Mouse (Mus musculus) kidney, adult 2 months (tissue): ENCODE measurements around the gene Ctsf. TPM values are rescaled to one million over a fixed set of nuclear protein-coding genes. Genes with fewer than 3 reads are reported as not detected.
"Not testable (repeated sequence)": the region's sequence is repeated elsewhere in the genome, so short reads cannot be mapped to it uniquely, and the experiment has no call there.

Experiments
- DNase-seq: peaks from one replicate; pipeline ENCODE4 v3.0.0; 2021
- H3K27ac ChIP-seq: fragments of 200-500 bp; 2 replicates; pipeline ENCODE4 v1.5.1; 2012; ENCODE audit warnings: low read depth, low read length, control low read depth, inconsistent platforms; ENCODE audit not compliant: insufficient read depth
- H3K27me3 ChIP-seq: fragments of 200-500 bp; replicated peaks from 2 replicates; pipeline ENCODE4 v1.6.1; 2012; ENCODE audit warnings: mild to moderate bottlenecking, moderate library complexity, low read length, inconsistent platforms; ENCODE audit not compliant: control insufficient read depth, insufficient read depth
- H3K36me3 ChIP-seq: fragments of 200-500 bp; 2 replicates; pipeline ENCODE4 v1.6.1; 2012; ENCODE audit warnings: mild to moderate bottlenecking, moderate library complexity, low read length, inconsistent platforms; ENCODE audit not compliant: control insufficient read depth, insufficient read depth
- H3K4me1 ChIP-seq: fragments of 200-500 bp; 2 replicates; pipeline ENCODE4 v1.6.1; 2011; ENCODE audit warnings: low read length; ENCODE audit not compliant: control insufficient read depth, insufficient read depth
- H3K4me3 ChIP-seq: fragments of 200-500 bp; 2 replicates; pipeline ENCODE4 v1.5.1; 2011; ENCODE audit warnings: mild to moderate bottlenecking, low read depth, low read length, control low read depth; ENCODE audit not compliant: insufficient read depth
- CTCF ChIP-seq: fragments of 200-500 bp; conservative IDR thresholded peaks from 2 replicates; pipeline ENCODE4 v1.5.1; 2011; ENCODE audit warnings: low read depth, mild to moderate bottlenecking, control low read depth, low read length, moderate library complexity, mixed read lengths; ENCODE audit not compliant: insufficient read depth, insufficient read length
- POLR2A ChIP-seq: fragments of 200-500 bp; IDR thresholded peaks from one replicate; pipeline ENCODE4 v1.6.1; 2011; ENCODE audit warnings: low read depth, low read length, control low read depth
- WGBS: fragments of 180-500 bp; shearing (Covaris S2); methylation state at CpG from one replicate; pipeline ENCODE4 v1.1.7; 2018; 5-methylcytosine and 5-hydroxymethylcytosine counted together
- polyA plus RNA-seq: library from polyadenylated mRNA; depleted of rRNA; stranded (reverse); fragments of >200 nt; gene quantifications from 2 replicates; pipeline ENCODE4 v1.2.3, GENCODE M21; 2012

Gene Ctsf
- polyA plus RNA-seq, 1 experiment, result 150 TPM

GRCm38 (mm10) chr19:4849800-4850199 is 5.1 kb upstream of the Ctsf start:
- Histone ChIP-seq H3K27me3 (no peaks in the 10 kb centered on the region), H3K4me1 (peaks cover 4% of the 10 kb centered on the region; the same call in 1 of the 2 replicates), H3K4me3 (no peak overlapping the region), H3K36me3 (no peaks in the 10 kb centered on the region), H3K27ac (no peak overlapping the region)
- WGBS, result 76% methylated on average over 4 of the region's 4 CpGs
- DNase-seq, result no peak
- TF ChIP-seq CTCF (no peak), POLR2A (no peak)

- Histone ChIP-seq H3K4me1 (peaks cover 4% of the 10 kb centered on the region; the same call in 1 of the 2 replicates), H3K4me3 (no peak overlapping the region), H3K27me3 (no peaks in the 10 kb centered on the region), H3K27ac (no peak overlapping the region), H3K36me3 (no peaks in the 10 kb centered on the region)
- DNase-seq, result no peak
- TF ChIP-seq POLR2A (no peak), CTCF (no peak)
- WGBS, result 59% methylated on average over 5 of the region's 5 CpGs
Observed at GRCm38 (mm10) chr19:4850281-4850680, 4.6 kb upstream of the Ctsf start.

GRCm38 (mm10) chr19:4855470-4855820 is 515 bp downstream of the Ctsf start:
- 3% methylated on average over 14 of the region's 14 CpGs for WGBS
- DNase-seq, result no peak
- H3K4me3 ChIP-seq, result peak overlapping the region; percentile 71
- TF ChIP-seq POLR2A (no peak), CTCF (no peak)
- peak overlapping the region; percentile 37 for H3K27ac ChIP-seq
- H3K4me1 ChIP-seq, result peaks cover 10% of the 10 kb centered on the region; the same call in 1 of the 2 replicates
- H3K36me3 ChIP-seq, result no peaks in the 10 kb centered on the region; the same call in 1 of the 2 replicates
- H3K27me3 ChIP-seq, result no peaks in the 10 kb centered on the region

- no peaks in the 10 kb centered on the region for H3K27me3 ChIP-seq
- DNase-seq, result no peak
- peaks cover 10% of the 10 kb centered on the region; the same call in 1 of the 2 replicates for H3K4me1 ChIP-seq
- H3K27ac ChIP-seq, result no peak overlapping the region
- 83% methylated on average over 4 of the region's 4 CpGs for WGBS
- no peaks in the 10 kb centered on the region; the same call in 1 of the 2 replicates for H3K36me3 ChIP-seq
- peak overlapping the region; percentile 71; the same call in 1 of the 2 replicates for H3K4me3 ChIP-seq
- TF ChIP-seq POLR2A (no peak), CTCF (no peak)
Observed at GRCm38 (mm10) chr19:4855951-4856350, 1.0 kb downstream of the Ctsf start.

- TF ChIP-seq CTCF, result no peak
- no peak for TF ChIP-seq POLR2A
- 74% methylated on average over 6 of the region's 6 CpGs for WGBS
- no peaks in the 10 kb centered on the region; the same call in 1 of the 2 replicates for H3K36me3 ChIP-seq
Observed at GRCm38 (mm10) chr19:4859081-4859480, 4.2 kb downstream of the Ctsf start.

GRCm38 (mm10) chr19:4863048-4863447 is 8.1 kb downstream of the Ctsf start:
- no peak for DNase-seq
- no peaks in the 10 kb centered on the region; the same call in 1 of the 2 replicates for H3K36me3 ChIP-seq
- H3K27ac ChIP-seq, result no peak overlapping the region
- no peaks in the 10 kb centered on the region for H3K27me3 ChIP-seq
- TF ChIP-seq POLR2A, result no peak
- TF ChIP-seq CTCF, result no peak
- H3K4me3 ChIP-seq, result no peak overlapping the region
- no peaks in the 10 kb centered on the region for H3K4me1 ChIP-seq
- WGBS, result 59% methylated on average over 6 of the region's 6 CpGs

More at GRCm38 (mm10) chr19:4859081-4859480, 4.2 kb downstream of the Ctsf start:
- no peak for DNase-seq
- Histone ChIP-seq H3K27ac (no peak overlapping the region), H3K4me3 (no peak overlapping the region), H3K4me1 (peaks cover 10% of the 10 kb centered on the region; the same call in 1 of the 2 replicates), H3K27me3 (no peaks in the 10 kb centered on the region)

- TF ChIP-seq CTCF (no peak), POLR2A (no peak)
- H3K4me1 ChIP-seq, result no peaks in the 10 kb centered on the region
- DNase-seq, result peak; percentile 40
- WGBS, result 6% methylated on average over 17 of the region's 17 CpGs
- no peaks in the 10 kb centered on the region for H3K27me3 ChIP-seq
- H3K4me3 ChIP-seq, result no peak overlapping the region
- no peak overlapping the region for H3K27ac ChIP-seq
- H3K36me3 ChIP-seq, result no peaks in the 10 kb centered on the region; the same call in 1 of the 2 replicates
Observed at GRCm38 (mm10) chr19:4865147-4865546, 10.2 kb downstream of the Ctsf start.

GRCm38 (mm10) chr19:4874613-4875012 is 19.7 kb downstream of the Ctsf start:
- WGBS, result 93% methylated on average over 1 of the region's 1 CpGs
- not testable (repeated sequence) for H3K27ac ChIP-seq, H3K36me3 ChIP-seq, H3K27me3 ChIP-seq, H3K4me1 ChIP-seq, H3K4me3 ChIP-seq
- DNase-seq, result peak; percentile 12
